In the genomic region with DNA sequence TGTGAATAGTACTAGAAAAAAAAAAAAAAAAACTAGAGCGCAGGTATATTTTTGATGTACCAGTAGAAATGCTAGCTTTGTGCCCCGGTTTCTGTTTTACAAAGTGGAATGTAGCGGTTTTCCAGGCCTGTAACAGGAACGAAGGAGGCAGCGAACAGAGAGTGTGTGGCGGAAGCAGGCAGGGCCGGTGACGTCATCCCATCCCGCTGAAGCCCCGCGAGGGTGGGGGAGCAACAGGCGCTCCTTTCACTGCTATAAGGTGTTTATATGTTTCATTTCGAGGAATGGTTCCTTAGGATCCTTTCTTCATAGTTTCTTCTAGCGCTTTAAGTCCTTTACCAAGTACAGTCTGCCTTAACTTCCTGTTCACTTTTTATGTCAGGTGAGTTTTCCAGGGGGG, we compare ENCODE assay signal across 29 mouse cellular contexts.
DNase-seq lines count a peak whose midpoint lies in the region; ATAC-seq and TF ChIP-seq lines count a peak whose summit lies in the region.
"Had no signal": no experiment of that assay in that cellular context is flagged by ENCODE, and none has a peak within 500 bp of the region (broad histone marks: within the 10 kb centered on the region; RNA-seq: fewer than 3 reads in every experiment).

No protein-coding gene starts in this region.

- TF ChIP-seq POLR2A in limb, embryonic 14.5 days (IDR thresholded peaks at IDR 0.05; ENCODE audit: borderline replicate concordance, extremely low read depth, insufficient read depth, insufficient read length) = no peak

- H3K27ac ChIP-seq in heart, embryonic 15.5 days = no peak overlapping the region
- H3K27ac ChIP-seq in liver, postnatal 0 days (ENCODE audit: low read depth) = no peak overlapping the region
- H3K27ac ChIP-seq in embryonic facial prominence, embryonic 10.5 days (replicated peaks) = no peak overlapping the region
- H3K27ac ChIP-seq in limb, embryonic 14.5 days (replicated peaks; ENCODE audit: low read depth, low read length) = no peak overlapping the region
- H3K27ac ChIP-seq in forebrain, embryonic 15.5 days (replicated peaks) = no peak overlapping the region
- H3K27ac ChIP-seq: embryonic facial prominence, embryonic 12.5 days; gastrocnemius, adult 2 months; hindbrain, embryonic 14.5 days; kidney, embryonic 15.5 days; layer of hippocampus, adult 2 months; liver, embryonic 13.5 days; lung, embryonic 15.5 days; midbrain, embryonic 10.5 days; midbrain, embryonic 15.5 days had no signal

- no peaks in the 10 kb centered on the region for H3K4me1 ChIP-seq in heart, embryonic 15.5 days (replicated peaks)
- H3K4me1 ChIP-seq in liver, postnatal 0 days (ENCODE audit: insufficient read depth) = no peaks in the 10 kb centered on the region
- H3K4me1 ChIP-seq in embryonic facial prominence, embryonic 10.5 days = peaks cover 16% of the 10 kb centered on the region
- H3K4me1 ChIP-seq in limb, embryonic 14.5 days (ENCODE audit: control insufficient read depth, insufficient read depth, low read length) = peaks cover 18% of the 10 kb centered on the region; the same call in 1 of the 2 replicates
- peaks cover 9% of the 10 kb centered on the region for H3K4me1 ChIP-seq in forebrain, embryonic 15.5 days
- H3K4me1 ChIP-seq: embryonic facial prominence, embryonic 12.5 days; liver, embryonic 13.5 days; lung, embryonic 15.5 days had no signal

- WGBS in heart, embryonic 15.5 days = 74% methylated on average over 14 of the region's 14 CpGs
- 76% methylated on average over 14 of the region's 14 CpGs for WGBS in liver, postnatal 0 days (ENCODE audit: insufficient replicate concordance)
- 80% methylated on average over 14 of the region's 14 CpGs for whole genome bisulfite sequencing in embryonic facial prominence, embryonic 10.5 days
- 53% methylated on average over 14 of the region's 14 CpGs for WGBS in limb, embryonic 14.5 days
- 87% methylated on average over 14 of the region's 14 CpGs for WGBS in forebrain, embryonic 15.5 days

- H3K27me3 ChIP-seq in heart, embryonic 15.5 days = no peaks in the 10 kb centered on the region; the same call in 1 of the 2 replicates
- no peaks in the 10 kb centered on the region for H3K27me3 ChIP-seq in liver, postnatal 0 days (ENCODE audit: insufficient read depth, low read length)
- H3K27me3 ChIP-seq in embryonic facial prominence, embryonic 10.5 days (replicated peaks; ENCODE audit: low read depth, poor library complexity, severe bottlenecking) = no peaks in the 10 kb centered on the region
- no peaks in the 10 kb centered on the region for H3K27me3 ChIP-seq in limb, embryonic 14.5 days (ENCODE audit: control insufficient read depth, insufficient read depth, low read length)
- no peaks in the 10 kb centered on the region for H3K27me3 ChIP-seq in forebrain, embryonic 15.5 days
- H3K27me3 ChIP-seq: embryonic facial prominence, embryonic 12.5 days; kidney, embryonic 15.5 days; liver, embryonic 13.5 days; lung, embryonic 15.5 days; midbrain, embryonic 15.5 days had no signal

- ATAC-seq in heart, embryonic 15.5 days (replicated peaks; ENCODE audit: insufficient number of reproducible peaks, insufficient read depth, low FRiP score, low read depth) = no peak
- no peak for ATAC-seq in liver, postnatal 0 days
- no peak for ATAC-seq in limb, embryonic 14.5 days (ENCODE audit: low FRiP score, low read depth)
- no peak for ATAC-seq in forebrain, embryonic 15.5 days (replicated peaks)
- ATAC-seq: activated CD4-positive, CD25-positive, alpha-beta regulatory T cell, adult 4 months; CD4-positive, CD25-positive, alpha-beta regulatory T cell, adult 4 months; forebrain, embryonic 14.5 days; midbrain, embryonic 15.5 days had no signal

- H3K4me3 ChIP-seq in heart, embryonic 15.5 days = no peak overlapping the region
- no peak overlapping the region for H3K4me3 ChIP-seq in liver, postnatal 0 days (ENCODE audit: low read depth, low read length)
- no peak overlapping the region for H3K4me3 ChIP-seq in embryonic facial prominence, embryonic 10.5 days
- no peak overlapping the region for H3K4me3 ChIP-seq in limb, embryonic 14.5 days (replicated peaks; ENCODE audit: low read length)
- no peak overlapping the region for H3K4me3 ChIP-seq in forebrain, embryonic 15.5 days
- H3K4me3 ChIP-seq: embryonic facial prominence, embryonic 12.5 days; gastrocnemius, adult 2 months; kidney, embryonic 15.5 days; layer of hippocampus, adult 2 months; liver, embryonic 13.5 days; lung, embryonic 15.5 days; midbrain, embryonic 10.5 days; midbrain, embryonic 15.5 days had no signal

- no peak overlapping the region for H3K9ac ChIP-seq in heart, embryonic 15.5 days
- H3K9ac ChIP-seq in liver, postnatal 0 days (replicated peaks) = no peak overlapping the region
- no peak overlapping the region for H3K9ac ChIP-seq in limb, embryonic 14.5 days (ENCODE audit: low read depth, low read length, severe bottlenecking)
- no peak overlapping the region for H3K9ac ChIP-seq in forebrain, embryonic 15.5 days (replicated peaks)
- H3K9ac ChIP-seq: embryonic facial prominence, embryonic 12.5 days; hindbrain, embryonic 14.5 days; kidney, embryonic 15.5 days; liver, embryonic 13.5 days; lung, embryonic 15.5 days; midbrain, embryonic 15.5 days had no signal

- no peak for TF ChIP-seq EP300 in liver, postnatal 0 days (IDR thresholded peaks at IDR 0.05; ENCODE audit: low read depth)

- no peak for TF ChIP-seq CTCF in liver, postnatal 0 days (IDR thresholded peaks at IDR 0.05; ENCODE audit: low read depth)

- no peak for DNase-seq in heart, postnatal 4 days
- peak; percentile 7 for DNase-seq in liver
- no peak for DNase-seq in liver, postnatal 0 days
- peak; percentile 28 for DNase-seq in embryonic facial prominence, embryonic 10.5 days (ENCODE audit: low spot score)
- peak; percentile 27 for DNase-seq in limb, embryonic 14.5 days (ENCODE audit: low spot score)
- DNase-seq in urinary bladder, postnatal 25 days (ENCODE audit: low spot score) = no peak
- DNase-seq: adrenal gland, adult 2 months; adrenal gland, postnatal 36 days; cerebellum, adult 18-20 months; cerebellum, postnatal 10 days; gastrocnemius, adult 2 months; kidney, adult 18-20 months; kidney, postnatal 36 days; liver, embryonic 13.5 days; right cerebral cortex, adult 18-20 months; spleen, adult 18-20 months; thymus, postnatal 4 days had no signal

- 0 out of 2 replicates have a peak overlapping the region, but pooled peaks have one; percentile 1 for H3K4me2 ChIP-seq in heart, embryonic 15.5 days
- H3K4me2 ChIP-seq in liver, postnatal 0 days (ENCODE audit: low read depth, low read length) = no peak overlapping the region
- peak overlapping the region; percentile 6; the same call in 1 of the 2 replicates for H3K4me2 ChIP-seq in limb, embryonic 14.5 days (replicated peaks; ENCODE audit: low read depth, low read length, severe bottlenecking)
- no peak overlapping the region for H3K4me2 ChIP-seq in forebrain, embryonic 15.5 days (replicated peaks)
- H3K4me2 ChIP-seq: embryonic facial prominence, embryonic 12.5 days; hindbrain, embryonic 14.5 days; kidney, embryonic 15.5 days; liver, embryonic 13.5 days; midbrain, embryonic 15.5 days had no signal

- no peaks in the 10 kb centered on the region for H3K36me3 ChIP-seq in heart, embryonic 15.5 days
- no peaks in the 10 kb centered on the region for H3K36me3 ChIP-seq in liver, postnatal 0 days (replicated peaks; ENCODE audit: insufficient read depth, low read length)
- no peaks in the 10 kb centered on the region for H3K36me3 ChIP-seq in embryonic facial prominence, embryonic 10.5 days (replicated peaks)
- no peaks in the 10 kb centered on the region for H3K36me3 ChIP-seq in limb, embryonic 14.5 days (ENCODE audit: control insufficient read depth, insufficient read depth, low read length)
- H3K36me3 ChIP-seq in forebrain, embryonic 15.5 days = no peaks in the 10 kb centered on the region
- H3K36me3 ChIP-seq: embryonic facial prominence, embryonic 12.5 days; kidney, embryonic 15.5 days; liver, embryonic 13.5 days; lung, embryonic 15.5 days; midbrain, embryonic 10.5 days; midbrain, embryonic 15.5 days had no signal

- H3K9me3 ChIP-seq in heart, embryonic 15.5 days (replicated peaks) = no peaks in the 10 kb centered on the region
- H3K9me3 ChIP-seq in liver, postnatal 0 days (ENCODE audit: low read length) = no peaks in the 10 kb centered on the region
- H3K9me3 ChIP-seq in embryonic facial prominence, embryonic 10.5 days = no peaks in the 10 kb centered on the region
- no peaks in the 10 kb centered on the region for H3K9me3 ChIP-seq in limb, embryonic 14.5 days (ENCODE audit: control insufficient read depth, low read length)
- H3K9me3 ChIP-seq in forebrain, embryonic 15.5 days = no peaks in the 10 kb centered on the region
- H3K9me3 ChIP-seq: embryonic facial prominence, embryonic 12.5 days; kidney, embryonic 15.5 days; liver, embryonic 13.5 days; lung, embryonic 15.5 days; midbrain, embryonic 10.5 days; midbrain, embryonic 15.5 days had no signal

Comparison
In these comparisons a context has a peak if more than half of its experiments do, and no peak if none do; other contexts are left out.
1. DNase-seq: peak in liver (single experiment), embryonic facial prominence, embryonic 10.5 days (single experiment) and limb, embryonic 14.5 days (single experiment); none in heart, postnatal 4 days (single experiment), liver, postnatal 0 days (single experiment) and urinary bladder, postnatal 25 days (single experiment).
2. H3K4me2 ChIP-seq: peak in heart, embryonic 15.5 days (single experiment) and limb, embryonic 14.5 days (single experiment); none in liver, postnatal 0 days (single experiment) and forebrain, embryonic 15.5 days (single experiment).